Mouse (Mus musculus) bone marrow macrophage, adult 2 months (primary cell): ENCODE results near the gene Aktip.

Experiments
- CTCF ChIP-seq: IDR thresholded peaks from 2 replicates; pipeline ENCODE4 v1.5.1; 2012; ENCODE audit warnings: low read depth, mild to moderate bottlenecking, low read length, moderate library complexity
- POLR2A ChIP-seq: IDR thresholded peaks from 2 replicates; pipeline ENCODE4 v1.6.1; 2012; ENCODE audit warnings: mild to moderate bottlenecking, low read depth, low read length, borderline replicate concordance

DNA sequence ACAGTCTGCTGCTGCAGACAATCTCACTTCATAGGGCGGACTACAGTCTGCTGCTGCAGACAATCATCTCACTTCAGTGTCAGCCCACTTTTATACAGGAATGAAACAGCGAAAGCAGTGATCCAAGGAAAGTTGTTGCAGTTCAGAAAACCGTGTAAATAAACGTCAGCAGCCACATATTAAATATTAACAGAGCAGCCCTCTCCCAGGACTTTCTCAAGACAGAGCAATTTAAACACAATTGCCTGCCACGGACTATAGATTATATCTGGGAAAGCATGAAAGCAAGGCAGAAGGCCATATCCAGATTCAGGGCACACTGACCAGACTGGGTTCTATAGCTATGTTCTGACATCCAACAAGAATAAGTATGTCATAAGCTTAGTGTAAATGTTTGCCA, 105.6 kb downstream of the Aktip start:
- TF ChIP-seq POLR2A (no peak), CTCF (no peak)
